In genomic region chr8:124395392-124395791, GRCm38 (mm10) we compare ENCODE assay signal across 12 mouse cellular contexts.
"Had no signal": no experiment of that assay in that cellular context is flagged by ENCODE, and none has a peak within 500 bp of the region (broad histone marks: within the 10 kb centered on the region; RNA-seq: fewer than 3 reads in every experiment).

No protein-coding gene starts in this region.

- ATAC-seq: liver, postnatal 0 days had no signal

- DNase-seq: kidney, adult 8-10 months; kidney, postnatal 25 days; liver, embryonic 13.5 days; liver, postnatal 0 days; right cerebral cortex, postnatal 14 days; thymus, postnatal 14 days had no signal

- H3K4me1 ChIP-seq: liver, embryonic 13.5 days had no signal

- H3K36me3 ChIP-seq: hindbrain, embryonic 10.5 days; limb, embryonic 15.5 days; liver, embryonic 13.5 days; midbrain, embryonic 12.5 days had no signal

- H3K4me3 ChIP-seq: hindbrain, embryonic 10.5 days; limb, embryonic 15.5 days; liver, embryonic 13.5 days; megakaryocyte, embryonic 14.5 days; midbrain, embryonic 12.5 days had no signal

- H3K4me2 ChIP-seq: hindbrain, embryonic 14.5 days; limb, embryonic 15.5 days; liver, embryonic 13.5 days; midbrain, embryonic 12.5 days had no signal

- H3K9me3 ChIP-seq: hindbrain, embryonic 10.5 days; limb, embryonic 15.5 days; liver, embryonic 13.5 days; midbrain, embryonic 12.5 days had no signal

- H3K27me3 ChIP-seq: limb, embryonic 15.5 days; liver, embryonic 13.5 days; midbrain, embryonic 12.5 days had no signal

- H3K27ac ChIP-seq: hindbrain, embryonic 10.5 days; hindbrain, embryonic 14.5 days; limb, embryonic 15.5 days; liver, embryonic 13.5 days; macrophage; midbrain, embryonic 12.5 days had no signal

- H3K9ac ChIP-seq: hindbrain, embryonic 14.5 days; limb, embryonic 15.5 days; liver, embryonic 13.5 days; liver, postnatal 0 days; midbrain, embryonic 12.5 days had no signal
